Mouse (Mus musculus) embryo, embryonic 9.5 days (tissue): ENCODE data around the gene Amh.
A peak's percentile ranks its signal among the peaks of the same experiment; 100 is the strongest.

Experiments
- DNase-seq: peaks from one replicate; pipeline ENCODE4 v3.0.0-alpha.2; 2017; ENCODE audit errors: extremely low spot score

Amh gene

GRCm38 (mm10) chr10:80804916-80805315 is at the start of gene Amh:
Gene Amh, plus strand, starts transcription at chr10:80805243.
- no peak for DNase-seq

- DNase-seq: no peak
Observed at GRCm38 (mm10) chr10:80755291-80756015, 49.6 kb upstream of the Amh start.

- DNase-seq: no peak
Observed at GRCm38 (mm10) chr10:80756099-80756498, 48.9 kb upstream of the Amh start.

- DNase-seq: no peak
Observed at GRCm38 (mm10) chr10:80756509-80756908, 48.5 kb upstream of the Amh start.

DNA sequence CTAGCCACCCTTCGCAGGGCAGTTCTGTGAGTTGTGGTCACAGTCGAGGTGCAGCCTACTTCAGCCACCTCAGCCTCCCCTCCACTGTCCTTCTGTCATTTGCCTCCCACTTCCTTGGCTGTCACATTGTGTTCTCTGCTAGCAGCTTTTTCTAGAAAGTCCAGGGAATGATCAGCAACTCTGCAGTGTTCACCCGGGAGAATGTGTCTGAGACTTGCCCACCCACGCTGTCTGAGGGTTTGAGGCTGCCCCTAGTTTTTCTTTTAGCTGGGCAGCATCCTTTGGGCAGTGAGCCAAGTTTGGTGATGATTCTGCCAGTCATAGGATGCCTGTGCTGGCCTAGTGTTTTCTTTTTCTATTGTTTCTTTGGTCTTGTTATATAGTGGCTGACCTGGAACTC is 48.1 kb upstream of the Amh start:
- DNase-seq: no peak

- DNase-seq: peak; percentile 49
Observed at GRCm38 (mm10) chr10:80757717-80758116, 47.3 kb upstream of the Amh start.

GRCm38 (mm10) chr10:80758651-80759050 is 46.4 kb upstream of the Amh start:
- no peak for DNase-seq

GRCm38 (mm10) chr10:80760596-80761524 is 44.2 kb upstream of the Amh start:
- no peak for DNase-seq

DNA sequence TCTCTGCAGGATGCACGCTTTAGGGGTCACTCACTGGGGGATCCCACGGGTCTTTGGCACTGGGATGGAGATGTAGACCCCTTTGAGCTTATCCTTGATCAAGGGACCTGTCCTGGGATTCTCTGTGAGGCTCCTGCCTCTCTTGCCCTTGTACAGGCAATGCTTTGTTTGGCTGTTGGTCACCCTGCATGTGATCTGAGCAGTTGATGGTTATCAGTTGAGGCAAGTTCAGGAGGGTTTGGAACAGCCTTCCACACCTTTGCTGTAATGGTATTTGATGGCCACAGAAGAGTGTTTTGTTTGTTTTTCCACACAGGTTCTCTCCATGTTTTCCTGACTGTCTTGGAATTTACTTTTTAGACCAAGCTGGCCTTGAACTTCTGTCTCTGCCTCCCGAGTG is 43.2 kb upstream of the Amh start:
- no peak for DNase-seq

DNA sequence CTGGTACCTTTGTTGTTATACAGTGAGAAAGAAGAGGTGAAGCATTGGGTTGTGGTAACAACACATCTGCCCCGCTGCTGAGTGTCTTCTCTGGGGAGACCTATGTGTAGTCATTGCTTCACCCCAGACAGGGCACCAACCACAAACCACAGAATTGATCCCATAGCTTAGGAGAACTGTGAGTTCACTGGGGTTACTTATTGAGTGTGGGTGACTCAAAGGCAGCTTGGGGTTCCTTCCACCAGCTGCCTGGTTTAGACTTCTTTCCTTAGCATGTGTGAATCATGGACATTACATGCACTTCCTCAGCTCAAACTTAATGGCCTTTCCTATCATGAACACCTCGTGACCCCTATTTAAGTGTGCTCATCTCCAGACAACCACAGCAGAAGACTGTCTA is 41.5 kb upstream of the Amh start:
- no peak for DNase-seq

GRCm38 (mm10) chr10:80765746-80766145 is 39.3 kb upstream of the Amh start:
- no peak for DNase-seq

DNA sequence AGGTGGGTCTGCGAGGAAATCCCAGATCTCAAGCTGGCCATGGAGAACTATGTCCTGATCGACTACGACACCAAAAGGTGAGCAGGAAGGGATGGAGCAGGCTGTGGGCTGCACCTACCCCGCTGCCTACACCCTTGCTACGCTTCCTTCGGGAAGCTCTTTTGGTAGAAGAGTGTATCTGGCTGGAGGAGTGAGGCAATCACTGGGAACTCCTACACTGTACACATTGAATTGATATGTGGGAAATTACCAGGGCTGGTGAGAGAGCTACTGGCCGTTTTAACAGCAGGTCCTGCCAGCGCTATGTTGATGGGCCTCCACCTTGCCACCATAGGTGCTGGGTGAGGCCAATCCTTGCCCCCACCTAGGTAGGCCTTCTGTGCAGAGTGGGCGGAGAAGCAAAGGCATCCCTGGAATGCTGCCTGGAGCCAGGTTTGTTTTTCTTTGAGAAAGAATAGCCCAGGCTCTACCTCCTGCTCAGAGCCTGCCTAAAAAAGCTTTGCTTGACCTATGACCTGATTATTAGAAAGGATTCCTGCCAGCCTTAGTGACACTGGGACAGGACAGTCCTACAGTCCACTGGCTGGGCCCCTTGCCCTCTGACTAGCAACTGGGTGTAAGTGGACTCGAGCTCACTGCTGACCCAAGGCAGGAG is 38.8 kb upstream of the Amh start:
- DNase-seq: no peak

- DNase-seq: no peak
Observed at GRCm38 (mm10) chr10:80768365-80768764, 36.7 kb upstream of the Amh start.

DNA sequence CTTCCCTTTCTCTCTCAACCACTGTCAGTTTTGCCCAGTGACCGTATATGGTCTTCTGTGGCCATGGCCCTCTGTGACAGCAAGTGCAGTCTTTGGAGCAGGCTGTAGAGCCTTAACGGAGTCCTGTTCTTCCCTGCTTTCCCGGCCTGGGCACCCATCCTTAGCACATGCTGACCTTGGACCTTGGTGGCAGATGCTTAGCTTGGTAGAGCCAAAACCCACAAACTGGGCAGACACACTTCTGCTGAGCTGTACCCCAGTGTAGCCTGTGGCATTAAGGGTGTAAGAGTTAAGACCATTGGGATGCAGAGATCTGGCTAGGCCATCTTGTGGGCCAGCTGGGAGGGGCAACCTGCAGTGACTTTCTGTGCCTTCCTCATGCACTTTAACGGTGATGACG is 31.2 kb upstream of the Amh start:
- no peak for DNase-seq

DNA sequence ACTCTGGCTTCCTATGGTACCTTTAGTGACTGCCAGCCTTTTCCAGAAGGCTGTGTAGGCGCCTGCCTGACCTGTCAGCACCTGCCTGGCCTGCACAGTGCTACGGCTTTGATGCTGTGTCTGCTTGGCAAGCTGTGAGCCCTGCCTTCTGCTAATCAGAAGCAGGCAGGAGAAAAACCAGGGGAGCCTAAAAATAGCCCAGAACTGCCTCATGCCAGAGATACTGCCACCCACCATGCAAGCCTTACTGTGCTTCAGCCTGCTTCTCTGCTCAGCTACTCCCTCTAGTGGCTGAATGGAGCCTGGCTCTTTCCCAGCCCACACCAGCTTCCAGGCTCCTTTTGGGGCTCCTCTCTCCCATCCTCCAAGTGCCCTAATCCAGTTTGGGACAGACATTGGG is 30.5 kb upstream of the Amh start:
- peak; percentile 61 for DNase-seq

GRCm38 (mm10) chr10:80774981-80775380 is 30.1 kb upstream of the Amh start:
- no peak for DNase-seq

DNA sequence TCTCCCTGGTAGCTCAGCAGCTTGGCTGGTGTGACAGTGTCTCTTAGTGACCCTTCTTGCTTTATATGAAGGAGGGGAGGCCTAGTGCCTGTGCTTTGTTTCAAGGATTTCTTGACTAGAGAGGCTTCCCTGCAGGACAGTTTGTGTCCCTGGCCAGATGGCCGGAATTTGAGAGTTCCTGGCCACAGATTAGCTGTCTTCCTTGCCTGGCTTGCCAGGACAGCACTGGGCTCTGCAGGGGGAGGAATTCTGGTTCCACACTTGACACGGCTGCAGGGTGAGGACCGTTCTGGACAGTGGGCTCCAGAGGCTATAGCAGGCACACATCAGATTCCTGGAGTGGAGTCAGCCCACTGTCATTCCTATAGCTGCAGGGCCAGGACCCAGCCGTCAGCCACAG is 29.3 kb upstream of the Amh start:
- DNase-seq: no peak

DNA sequence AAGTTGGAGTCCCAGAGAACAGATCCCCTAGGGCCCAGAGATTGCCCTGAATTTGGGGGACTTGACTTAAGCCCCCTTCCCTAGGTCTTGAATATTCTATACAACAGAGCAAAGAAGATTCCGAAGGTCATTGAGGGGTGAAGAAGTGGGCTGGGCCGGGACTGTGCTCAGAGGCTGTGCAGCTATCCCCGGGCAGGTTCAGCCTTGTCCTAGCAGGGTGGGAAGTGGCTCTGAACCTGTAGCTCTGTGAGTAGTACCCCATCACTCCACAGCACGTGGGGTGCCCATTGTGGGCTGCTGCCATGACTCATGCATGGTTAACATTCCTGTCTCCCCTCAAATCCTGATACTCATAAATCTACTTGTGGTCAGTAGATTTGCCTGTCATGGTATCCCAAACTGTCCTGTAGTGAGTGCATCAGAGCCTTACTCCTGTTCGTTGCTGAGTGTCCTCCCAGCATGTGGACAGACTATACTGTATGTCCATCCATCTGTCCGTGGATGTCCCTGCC is 28.6 kb upstream of the Amh start:
- DNase-seq: no peak

DNA sequence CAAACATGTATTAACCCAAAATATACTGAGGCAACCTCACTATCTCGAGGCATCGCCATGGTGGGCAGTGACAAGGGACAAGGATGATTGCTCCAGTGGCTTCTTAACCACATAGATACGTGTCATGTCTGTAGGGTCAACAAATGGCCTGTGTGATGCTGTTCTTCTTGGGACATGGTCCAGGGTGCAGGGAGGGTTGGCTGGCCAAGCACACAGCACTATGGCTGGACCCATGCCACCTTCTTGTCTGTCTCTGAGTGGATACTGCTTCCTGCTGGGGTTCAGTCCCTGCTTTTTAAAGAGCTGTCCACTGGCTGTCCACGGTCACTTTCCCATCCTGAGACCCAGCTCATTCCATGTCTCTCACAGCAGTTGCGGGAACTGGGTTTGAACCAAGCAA is 27.9 kb upstream of the Amh start:
- DNase-seq: no peak

DNA sequence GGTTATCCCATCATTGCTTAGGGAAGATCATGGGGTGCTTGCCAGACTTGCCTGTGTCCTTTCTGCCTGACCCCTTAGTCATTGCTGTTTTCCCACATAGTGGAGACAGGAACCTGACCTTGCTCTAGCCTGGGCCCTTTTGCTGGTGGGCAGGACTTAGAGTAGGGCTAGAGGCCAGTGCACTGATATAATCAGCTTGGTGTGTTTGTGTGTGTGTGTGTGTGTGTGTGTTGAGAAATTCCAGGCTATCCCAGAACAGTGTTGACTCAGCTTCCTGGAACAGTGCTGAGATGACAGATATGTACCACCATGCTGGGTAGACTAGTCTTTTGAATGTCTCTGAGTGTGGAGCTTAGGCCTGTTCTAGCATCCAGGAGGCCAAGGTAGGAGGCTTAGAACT is 25.5 kb upstream of the Amh start:
- no peak for DNase-seq

GRCm38 (mm10) chr10:80784302-80784701 is 20.7 kb upstream of the Amh start:
- no peak for DNase-seq

- DNase-seq: no peak
Observed at GRCm38 (mm10) chr10:80784871-80785270, 20.2 kb upstream of the Amh start.
